Mouse (Mus musculus) ES-Bruce4 (cell line): ENCODE results near the gene Anks4b. TPM values are rescaled to one million over a fixed set of nuclear protein-coding genes. Genes with fewer than 3 reads are reported as not detected.

ENCODE experiments used
- H3K27ac ChIP-seq: 2 replicates; pipeline ENCODE4 v1.5.1; 2012; ENCODE audit warnings: low read length, inconsistent platforms; ENCODE audit not compliant: insufficient read depth
- H3K27me3 ChIP-seq: 2 replicates; pipeline ENCODE4 v1.6.1; 2012; ENCODE audit warnings: mild to moderate bottlenecking, low read length, inconsistent platforms; ENCODE audit not compliant: control insufficient read depth, poor library complexity, insufficient read depth, severe bottlenecking
- H3K36me3 ChIP-seq: 2 replicates; pipeline ENCODE4 v1.6.1; 2012; ENCODE audit warnings: inconsistent platforms, mild to moderate bottlenecking, low read length, moderate library complexity; ENCODE audit not compliant: control insufficient read depth, poor library complexity, insufficient read depth, severe bottlenecking
- H3K4me1 ChIP-seq: one replicate; pipeline ENCODE4 v1.8.1; 2011; ENCODE audit warnings: low read length; ENCODE audit not compliant: control insufficient read depth, insufficient read depth
- H3K4me3 ChIP-seq: 2 replicates; pipeline ENCODE4 v1.5.1; 2011; ENCODE audit warnings: low read depth, mild to moderate bottlenecking, low read length
- H3K9ac ChIP-seq: 2 replicates; pipeline ENCODE4 v1.6.1; 2012; ENCODE audit warnings: low read depth, mild to moderate bottlenecking, inconsistent platforms; ENCODE audit not compliant: poor library complexity, severe bottlenecking
- H3K9me3 ChIP-seq: replicated peaks from 2 replicates; pipeline ENCODE4 v1.6.1; 2012; ENCODE audit warnings: mild to moderate bottlenecking, low read length, inconsistent platforms; ENCODE audit not compliant: control insufficient read depth, poor library complexity, insufficient read depth, severe bottlenecking
- CTCF ChIP-seq: IDR thresholded peaks from one replicate; pipeline ENCODE4 v1.8.1; 2011; ENCODE audit warnings: low read depth, low read length
- EP300 ChIP-seq: IDR thresholded peaks from 2 replicates; pipeline ENCODE4 v1.6.1; 2011; ENCODE audit warnings: low read depth, low read length; ENCODE audit not compliant: insufficient read depth
- POLR2A ChIP-seq: IDR thresholded peaks from one replicate; pipeline ENCODE4 v1.8.1; 2011; ENCODE audit warnings: low read length; ENCODE audit not compliant: insufficient read depth
- polyA plus RNA-seq: library from polyadenylated mRNA; stranded (reverse); fragments of >200 nt; gene quantifications from 2 replicates; pipeline ENCODE4 v1.2.4, GENCODE M21; 2011; ENCODE audit warnings: low read depth; ENCODE audit not compliant: missing spikeins, insufficient read depth, insufficient read length

The Anks4b gene
- polyA plus RNA-seq, 1 experiment, result not detected

DNA sequence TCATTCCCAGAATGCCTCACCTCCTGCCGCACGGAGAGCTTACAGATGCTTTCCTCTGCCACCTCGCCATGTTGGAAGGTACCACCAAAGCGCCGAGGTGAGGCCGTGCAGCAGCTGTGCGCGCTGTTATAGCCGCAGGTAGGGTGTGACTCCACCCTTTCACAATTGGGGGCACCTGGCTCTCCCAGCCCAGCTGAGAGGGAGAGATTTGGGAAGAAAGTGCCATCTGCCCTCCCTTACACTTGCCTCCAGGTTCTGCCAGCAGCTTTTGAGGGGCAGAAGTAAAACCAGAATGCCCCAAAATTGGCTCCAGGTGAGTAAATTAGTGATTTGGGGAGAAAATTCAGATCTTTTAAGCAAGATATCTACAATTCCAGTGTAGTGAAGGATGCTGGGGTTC lies 28.5 kb upstream of the Anks4b start, which contains the start of gene Zp2:
Gene Zp2, minus strand, starts transcription at position 101 of the 400 bp plus-strand sequence.
- no peaks in the 10 kb centered on the region for H3K36me3 ChIP-seq
- H3K9ac ChIP-seq, result no peak within 1 kb of the TSS
- H3K27ac ChIP-seq, result no peak within 1 kb of the TSS
- no peak within 1 kb of the TSS for H3K4me3 ChIP-seq
- H3K9me3 ChIP-seq, result no peaks in the 10 kb centered on the region
- TF ChIP-seq POLR2A (no peak), EP300 (no peak), CTCF (no peak)
- no peaks in the 10 kb centered on the region for H3K4me1 ChIP-seq
- H3K27me3 ChIP-seq, result no peaks in the 10 kb centered on the region

GRCm38 (mm10) chr7:120150257-120150656 lies 23.4 kb upstream of the Anks4b start:
- Histone ChIP-seq H3K27ac (no peak overlapping the region), H3K27me3 (no peaks in the 10 kb centered on the region), H3K36me3 (no peaks in the 10 kb centered on the region), H3K4me1 (no peaks in the 10 kb centered on the region), H3K9ac (no peak overlapping the region), H3K4me3 (no peak overlapping the region), H3K9me3 (no peaks in the 10 kb centered on the region; the same call in 1 of the 2 replicates)
- no peak for TF ChIP-seq EP300
- no peak for TF ChIP-seq CTCF
- no peak for TF ChIP-seq POLR2A

- TF ChIP-seq POLR2A (no peak), CTCF (no peak)
Observed at GRCm38 (mm10) chr7:120150898-120151297, 22.8 kb upstream of the Anks4b start.

DNA sequence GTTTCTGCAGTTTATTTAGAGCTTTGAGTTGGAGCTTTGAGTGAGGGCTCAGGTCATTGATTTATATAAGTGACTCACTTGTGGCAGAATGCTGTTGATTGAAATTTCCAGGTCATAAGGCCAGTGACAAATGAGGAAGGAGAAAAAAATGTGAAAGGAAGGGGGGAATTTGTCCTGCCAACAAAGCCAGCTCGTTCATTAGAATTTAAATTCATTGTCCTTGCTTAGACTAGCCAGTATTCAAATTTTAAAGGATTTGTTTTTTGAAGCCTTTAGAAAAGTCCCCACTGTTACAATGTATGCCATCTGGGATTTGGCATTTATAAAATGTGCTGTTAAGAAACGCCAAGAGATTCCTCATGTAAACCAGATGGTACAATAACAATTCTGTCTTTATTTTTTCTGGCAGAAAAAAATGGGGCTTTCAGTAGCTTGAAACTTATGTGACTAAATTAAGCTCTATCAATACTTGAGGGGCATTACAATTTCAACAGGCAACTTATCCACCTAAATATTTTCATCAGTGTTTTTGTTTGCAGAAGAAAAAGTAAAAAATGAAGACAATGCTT lies 16.7 kb upstream of the Anks4b start:
- Histone ChIP-seq H3K36me3 (no peaks in the 10 kb centered on the region), H3K27me3 (no peaks in the 10 kb centered on the region)

More at GRCm38 (mm10) chr7:120150898-120151297, 22.8 kb upstream of the Anks4b start:
- no peak overlapping the region for H3K4me3 ChIP-seq
- H3K27me3 ChIP-seq, result no peaks in the 10 kb centered on the region
- H3K9ac ChIP-seq, result no peak overlapping the region
- no peaks in the 10 kb centered on the region for H3K36me3 ChIP-seq
- H3K4me1 ChIP-seq, result no peaks in the 10 kb centered on the region
- peaks cover 3% of the 10 kb centered on the region; the same call in 1 of the 2 replicates for H3K9me3 ChIP-seq
- no peak overlapping the region for H3K27ac ChIP-seq

GRCm38 (mm10) chr7:120157575-120158061 lies 16.0 kb upstream of the Anks4b start:
- Histone ChIP-seq H3K9ac (no peak overlapping the region), H3K27me3 (no peaks in the 10 kb centered on the region), H3K36me3 (no peaks in the 10 kb centered on the region), H3K27ac (no peak overlapping the region), H3K4me1 (peaks cover 2% of the 10 kb centered on the region), H3K4me3 (no peak overlapping the region), H3K9me3 (peaks cover 3% of the 10 kb centered on the region)
- TF ChIP-seq CTCF (no peak), POLR2A (no peak), EP300 (no peak)

More for the DNA sequence above, 16.7 kb upstream of the Anks4b start:
- peak overlapping the region; percentile 41; the same call in 1 of the 2 replicates for H3K27ac ChIP-seq
- no peak for TF ChIP-seq EP300
- TF ChIP-seq POLR2A, result no peak
- no peak for TF ChIP-seq CTCF
- no peak overlapping the region for H3K9ac ChIP-seq
- peaks cover 3% of the 10 kb centered on the region for H3K9me3 ChIP-seq
- H3K4me3 ChIP-seq, result no peak overlapping the region
- H3K4me1 ChIP-seq, result peaks cover 2% of the 10 kb centered on the region

- peak overlapping the region; percentile 62 for H3K27ac ChIP-seq
Observed at GRCm38 (mm10) chr7:120158121-120158613, 15.5 kb upstream of the Anks4b start.

More at GRCm38 (mm10) chr7:120158121-120158613, 15.5 kb upstream of the Anks4b start:
- no peaks in the 10 kb centered on the region for H3K36me3 ChIP-seq
- no peak for TF ChIP-seq POLR2A
- TF ChIP-seq CTCF, result no peak
- TF ChIP-seq EP300, result peak; percentile 99
- no peak overlapping the region for H3K9ac ChIP-seq
- no peaks in the 10 kb centered on the region for H3K27me3 ChIP-seq
- peaks cover 2% of the 10 kb centered on the region for H3K4me1 ChIP-seq
- H3K4me3 ChIP-seq, result no peak overlapping the region
- peaks cover 3% of the 10 kb centered on the region for H3K9me3 ChIP-seq
